ENCODE assay signal across 26 mouse cellular contexts in the genomic region with DNA sequence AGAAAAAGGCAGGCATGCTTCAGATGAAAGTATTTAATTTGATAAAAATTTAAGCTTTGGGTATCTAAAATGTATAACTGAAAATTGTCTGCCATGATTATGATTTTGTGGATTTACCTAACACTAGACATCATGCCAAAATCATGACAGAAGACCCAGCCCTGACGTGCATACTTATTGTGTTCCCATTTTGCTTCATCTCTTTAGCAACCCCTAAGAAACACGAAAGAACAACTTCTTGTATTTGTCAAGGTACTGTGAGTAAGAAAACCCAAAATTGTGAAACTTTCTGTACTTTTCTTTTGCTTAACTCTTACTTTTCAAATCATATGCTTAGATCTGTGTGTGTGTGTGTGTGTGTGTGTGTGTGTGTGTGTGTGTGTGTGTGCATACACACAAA.
"Had no signal": no experiment of that assay in that cellular context is flagged by ENCODE, and none has a peak within 500 bp of the region (broad histone marks: within the 10 kb centered on the region; RNA-seq: fewer than 3 reads in every experiment).

No protein-coding gene starts in this region.

- ATAC-seq: hindbrain, embryonic 16.5 days; inflammation-experienced regulatory T-cells, adult 6 months; intestine, embryonic 15.5 days; intestine, postnatal 0 days had no signal

- H3K9me3 ChIP-seq: heart, embryonic 10.5 days; heart, embryonic 12.5 days; hindbrain, embryonic 10.5 days; hindbrain, embryonic 12.5 days; intestine, embryonic 15.5 days; limb, embryonic 13.5 days; limb, embryonic 15.5 days; liver, embryonic 13.5 days had no signal

- H3K27ac ChIP-seq: gastrocnemius, adult 2 months; heart, embryonic 10.5 days; hindbrain, embryonic 10.5 days; hindbrain, embryonic 12.5 days; hindbrain, embryonic 14.5 days; intestine, embryonic 15.5 days; layer of hippocampus, adult 2 months; left cerebral cortex, adult 2 months; limb, embryonic 13.5 days; limb, embryonic 15.5 days; liver, embryonic 13.5 days had no signal

- H3K4me3 ChIP-seq: gastrocnemius, adult 2 months; heart, embryonic 10.5 days; heart, embryonic 12.5 days; hindbrain, embryonic 10.5 days; hindbrain, embryonic 12.5 days; intestine, embryonic 15.5 days; layer of hippocampus, adult 2 months; left cerebral cortex, adult 2 months; limb, embryonic 13.5 days; limb, embryonic 15.5 days; liver, embryonic 13.5 days had no signal

- H3K9ac ChIP-seq: heart, embryonic 12.5 days; hindbrain, embryonic 12.5 days; hindbrain, embryonic 14.5 days; intestine, embryonic 15.5 days; limb, embryonic 13.5 days; limb, embryonic 15.5 days; liver, embryonic 13.5 days had no signal

- DNase-seq: gastrocnemius, adult 2 months; gastrocnemius, postnatal 10 days; gastrocnemius, postnatal 36 days; heart, adult 18-20 months; heart, postnatal 10 days; heart, postnatal 4 days; kidney, adult 18-20 months; kidney, adult 8-10 months; kidney, postnatal 10 days; kidney, postnatal 25 days; kidney, postnatal 4 days; left cerebral cortex, postnatal 4 days; liver, embryonic 13.5 days had no signal

- H3K4me2 ChIP-seq: heart, embryonic 12.5 days; hindbrain, embryonic 12.5 days; hindbrain, embryonic 14.5 days; intestine, embryonic 15.5 days; limb, embryonic 13.5 days; limb, embryonic 15.5 days; liver, embryonic 13.5 days had no signal

- H3K36me3 ChIP-seq: hindbrain, embryonic 12.5 days had no signal

- H3K27me3 ChIP-seq: heart, embryonic 12.5 days; hindbrain, embryonic 12.5 days; intestine, embryonic 15.5 days; limb, embryonic 13.5 days; limb, embryonic 15.5 days; liver, embryonic 13.5 days had no signal
